Mouse (Mus musculus) forebrain, embryonic 14.5 days (tissue): ENCODE results near the gene Htr2a. TPM values are rescaled to one million over a fixed set of nuclear protein-coding genes. Genes with fewer than 3 reads are reported as not detected.

Experiments used
- ATAC-seq: fragments of 200-750 bp; cut with Nextera tagmentation; 2 replicates; pipeline ENCODE4 v1.8.0; 2017; ENCODE audit warnings: mild to moderate bottlenecking, moderate library complexity
- DNase-seq: peaks from one replicate; pipeline ENCODE4 v3.0.0-alpha.2; 2015; ENCODE audit warnings: low spot score
- H3K27ac ChIP-seq: fragments of 300-500 bp; sonication (generic); 2 replicates; pipeline ENCODE4 v1.5.1; 2014; ENCODE audit warnings: low read depth, mild to moderate bottlenecking, control low read depth, low read length, moderate library complexity
- H3K27me3 ChIP-seq: fragments of 300-500 bp; sonication (generic); replicated peaks from 2 replicates; pipeline ENCODE4 v1.6.1; 2014; ENCODE audit warnings: low read length, control low read depth, mixed read lengths; ENCODE audit not compliant: control insufficient read depth, insufficient read depth
- H3K36me3 ChIP-seq: fragments of 300-500 bp; sonication (generic); 2 replicates; pipeline ENCODE4 v1.6.1; 2014; ENCODE audit warnings: low read length, control low read depth; ENCODE audit not compliant: control insufficient read depth, insufficient read depth
- H3K4me1 ChIP-seq: fragments of 300-500 bp; sonication (generic); 2 replicates; pipeline ENCODE4 v1.6.1; 2014; ENCODE audit warnings: antibody characterized with exemption, low read length, control low read depth; ENCODE audit not compliant: control insufficient read depth, insufficient read depth
- H3K4me2 ChIP-seq: fragments of 300-500 bp; sonication (generic); 2 replicates; pipeline ENCODE4 v1.6.1; 2014; ENCODE audit warnings: mild to moderate bottlenecking, control low read depth, low read length
- H3K4me3 ChIP-seq: fragments of 300-500 bp; sonication (generic); 2 replicates; pipeline ENCODE4 v1.5.1; 2014; ENCODE audit warnings: low read depth, low read length, control low read depth
- H3K9ac ChIP-seq: fragments of 300-500 bp; sonication (generic); 2 replicates; pipeline ENCODE4 v1.6.1; 2014; ENCODE audit warnings: mild to moderate bottlenecking, low read length, control low read depth, moderate library complexity
- H3K9me3 ChIP-seq: fragments of 300-500 bp; sonication (generic); replicated peaks from 2 replicates; pipeline ENCODE4 v1.6.1; 2016; ENCODE audit warnings: low read length, control low read depth, mixed read lengths; ENCODE audit not compliant: control insufficient read depth
- whole genome bisulfite sequencing: fragments of 180-500 bp; shearing (Covaris S2); extraction: QIAGEN DNeasy Blood & Tissue Kit; methylation state at CpG from one replicate; pipeline ENCODE4 v1.1.7; 2014; 5-methylcytosine and 5-hydroxymethylcytosine counted together
- polyA plus RNA-seq: library from polyadenylated mRNA; unstranded; fragments of >200 nt; fragmentation: Nextera tagmentation; extraction: Ambion mirVana; gene quantifications from 2 replicates; pipeline ENCODE4 v1.2.1, GENCODE M21; 2014

Htr2a gene
- polyA plus RNA-seq, 1 experiment from 2014 or later: 1.8 TPM

DNA sequence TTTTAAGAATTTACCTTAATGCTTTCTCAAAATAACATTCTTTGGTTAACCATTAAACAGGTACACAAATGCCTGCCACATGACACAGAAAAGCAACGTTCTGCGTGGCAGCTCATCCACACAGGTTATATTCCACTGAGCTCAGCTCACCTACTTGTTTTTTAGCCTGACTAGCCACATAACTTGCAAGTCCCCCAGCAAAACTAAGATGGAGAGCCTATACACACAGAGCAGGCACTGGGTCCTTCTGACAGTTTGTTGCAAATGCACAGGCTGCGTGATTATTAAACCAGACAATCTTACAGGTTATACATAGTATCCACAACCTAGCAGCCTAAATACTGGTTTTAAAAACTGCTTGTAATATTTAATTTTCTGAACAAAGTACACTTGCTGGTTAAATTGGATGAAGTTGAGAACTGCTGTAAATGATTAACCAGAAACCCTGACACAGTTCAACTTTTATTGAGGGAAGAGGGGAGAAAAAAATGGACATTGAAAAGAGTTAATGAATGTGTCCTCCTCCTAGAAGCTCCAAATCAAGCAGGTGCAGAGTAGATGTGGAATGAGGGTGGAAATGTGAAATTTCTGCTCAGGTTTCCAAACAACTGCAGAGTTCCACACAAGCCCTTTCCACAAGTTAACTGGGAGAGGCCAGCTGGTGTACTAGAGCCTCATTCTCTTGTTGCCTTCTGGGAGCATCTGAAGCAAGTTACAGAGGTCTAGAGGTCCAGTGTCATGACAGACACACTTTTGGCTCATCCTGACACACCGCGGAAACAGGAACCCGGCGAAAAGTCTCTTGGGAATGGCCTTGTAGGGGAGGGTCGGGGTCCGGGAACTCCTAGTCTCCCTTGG is 90.8 kb downstream of the Htr2a start:
- no peak overlapping the region for H3K27ac ChIP-seq

DNA sequence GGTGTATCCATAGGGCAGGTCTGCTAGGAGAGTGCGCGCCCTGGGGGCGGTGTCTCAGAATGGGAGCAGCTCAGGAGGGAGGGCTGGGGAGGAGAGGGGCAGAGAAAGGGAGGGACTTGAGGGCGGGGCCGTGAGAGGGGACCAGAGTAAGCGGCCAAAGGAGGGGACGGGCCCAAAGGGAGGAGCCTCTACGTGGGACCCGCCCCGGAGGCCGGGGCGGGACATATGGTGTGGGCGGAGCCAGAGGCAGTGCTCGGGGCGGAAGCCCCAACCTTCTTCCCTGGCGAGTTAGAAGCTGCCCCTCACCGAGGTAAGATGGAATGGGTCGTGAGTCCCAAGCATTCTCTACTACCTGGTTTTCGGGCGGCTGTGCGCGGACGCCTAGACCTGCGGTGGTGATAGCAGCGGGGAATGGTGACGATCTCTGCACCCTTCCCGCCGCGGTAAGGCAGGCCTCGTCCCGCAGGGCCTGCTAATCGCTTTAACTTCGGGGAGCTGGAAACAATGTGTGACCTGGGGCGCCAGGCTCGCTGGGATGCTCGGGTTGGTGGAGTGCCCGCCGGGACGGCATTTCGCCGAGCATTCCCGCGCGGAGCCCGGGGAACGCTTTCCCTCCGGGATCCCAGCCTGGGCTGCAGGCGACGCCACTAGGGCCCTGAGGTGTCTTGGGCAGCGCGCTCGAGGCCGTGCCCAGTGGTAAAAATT is 91.6 kb downstream of the Htr2a start, which contains the start of gene Esd:
Gene Esd (plus strand): TSS at position 219 of the 705 bp plus-strand sequence.
- no peaks in the 10 kb centered on the region for H3K9me3 ChIP-seq
- ATAC-seq (peak; percentile 98), DNase-seq (peak; percentile 94)
- H3K27ac ChIP-seq: peak within 1 kb of the TSS; percentile 58
- H3K4me2 ChIP-seq: peak within 1 kb of the TSS; percentile 72
- H3K36me3 ChIP-seq: peaks cover 7% of the 10 kb centered on the region; the same call in 1 of the 2 replicates
- peak within 1 kb of the TSS; percentile 81 for H3K4me3 ChIP-seq
- peak within 1 kb of the TSS; percentile 84 for H3K9ac ChIP-seq
- H3K27me3 ChIP-seq: no peaks in the 10 kb centered on the region
- WGBS: under 1% methylated on average over 53 of the region's 53 CpGs
- peaks cover 10% of the 10 kb centered on the region for H3K4me1 ChIP-seq

More for the DNA sequence above, 90.8 kb downstream of the Htr2a start:
- no peaks in the 10 kb centered on the region for H3K9me3 ChIP-seq
- no peaks in the 10 kb centered on the region for H3K27me3 ChIP-seq
- peaks cover 10% of the 10 kb centered on the region for H3K4me1 ChIP-seq
- no peak for ATAC-seq
- 31% methylated on average over 9 of the region's 9 CpGs for WGBS
- peak overlapping the region; percentile 81 for H3K4me3 ChIP-seq
- H3K9ac ChIP-seq: peak overlapping the region; percentile 84
- H3K36me3 ChIP-seq: no peaks in the 10 kb centered on the region
- no peak for DNase-seq
- H3K4me2 ChIP-seq: peak overlapping the region; percentile 72

DNA sequence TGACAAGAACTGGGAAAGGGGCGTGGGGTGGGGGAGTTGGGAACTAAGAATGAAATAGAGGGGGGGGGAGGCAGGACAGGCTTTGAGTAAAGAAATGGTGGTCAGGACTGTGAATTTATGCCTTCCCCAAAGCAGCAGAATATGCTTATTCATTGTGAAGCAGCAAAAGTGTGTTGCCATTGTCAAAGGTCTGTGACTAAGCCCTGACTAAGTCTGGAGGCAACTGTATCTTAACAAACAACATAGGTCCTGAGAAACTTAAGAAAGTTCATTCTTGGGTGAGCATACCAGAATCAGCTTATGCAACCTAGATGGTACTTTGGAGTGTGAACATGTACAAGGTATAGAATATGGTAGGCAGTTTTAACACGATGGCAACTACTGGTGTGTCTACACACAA is 92.8 kb downstream of the Htr2a start:
- Histone ChIP-seq H3K4me3 (peak overlapping the region; percentile 81; the same call in 1 of the 2 replicates), H3K9me3 (no peaks in the 10 kb centered on the region), H3K27ac (no peak overlapping the region), H3K27me3 (no peaks in the 10 kb centered on the region), H3K9ac (peak overlapping the region; percentile 84; the same call in 1 of the 2 replicates), H3K4me2 (peak overlapping the region; percentile 72), H3K4me1 (peaks cover 10% of the 10 kb centered on the region), H3K36me3 (peaks cover 17% of the 10 kb centered on the region; the same call in 1 of the 2 replicates)
- 42% methylated on average over 2 of the region's 2 CpGs for WGBS
- DNase-seq (no peak), ATAC-seq (no peak)

DNA sequence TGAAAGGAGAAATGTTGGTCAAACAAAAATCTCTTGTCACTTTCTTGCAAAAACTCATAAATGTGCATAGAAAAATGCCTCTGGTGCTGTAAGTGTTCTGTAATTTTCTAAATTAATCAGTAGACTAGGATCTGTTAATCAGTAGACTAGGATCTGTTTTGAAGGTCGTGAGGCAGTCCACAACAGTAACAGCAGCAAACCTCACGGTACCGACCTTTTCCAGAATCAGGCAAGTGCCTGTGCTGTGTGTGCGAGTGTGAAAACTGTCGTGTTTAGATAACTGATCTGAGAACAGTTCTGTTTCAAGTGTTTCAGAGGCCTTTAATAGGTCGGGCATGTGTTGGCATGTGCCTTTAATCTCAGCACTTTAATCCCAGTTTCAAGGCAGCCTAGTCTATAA is 94.8 kb downstream of the Htr2a start:
- Histone ChIP-seq H3K27me3 (no peaks in the 10 kb centered on the region), H3K4me1 (peaks cover 10% of the 10 kb centered on the region), H3K9me3 (no peaks in the 10 kb centered on the region), H3K4me3 (no peak overlapping the region), H3K27ac (no peak overlapping the region), H3K4me2 (no peak overlapping the region), H3K9ac (no peak overlapping the region), H3K36me3 (peaks cover 36% of the 10 kb centered on the region)
- DNase-seq: no peak
- 90% methylated on average over 6 of the region's 6 CpGs for WGBS
- ATAC-seq: no peak

DNA sequence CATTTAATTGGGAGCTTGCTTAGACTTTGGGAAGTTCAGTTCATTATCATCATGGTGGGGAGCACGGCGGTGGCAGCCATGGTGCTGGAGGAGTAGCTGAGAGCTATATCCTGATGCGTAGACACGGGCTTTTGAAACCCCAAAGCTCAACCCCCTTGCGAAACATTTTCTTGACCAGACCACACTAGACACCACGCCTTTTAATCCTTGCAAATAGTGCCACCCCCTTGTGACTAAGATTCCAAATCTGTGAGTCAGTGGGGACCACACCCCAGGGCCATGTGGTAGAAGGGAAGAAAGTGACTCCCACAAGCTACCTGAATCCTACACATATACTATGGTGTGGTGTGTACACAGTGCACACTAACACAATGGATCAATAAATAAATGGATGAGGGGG is 96.2 kb downstream of the Htr2a start:
- no peak for ATAC-seq
- 97% methylated on average over 6 of the region's 6 CpGs for WGBS
- no peak for DNase-seq

More for the DNA sequence above, 96.2 kb downstream of the Htr2a start:
- H3K27ac ChIP-seq: no peak overlapping the region
- no peaks in the 10 kb centered on the region for H3K9me3 ChIP-seq
- peaks cover 10% of the 10 kb centered on the region for H3K4me1 ChIP-seq
- H3K4me3 ChIP-seq: no peak overlapping the region
- H3K36me3 ChIP-seq: peaks cover 50% of the 10 kb centered on the region
- no peak overlapping the region for H3K4me2 ChIP-seq
- H3K27me3 ChIP-seq: no peaks in the 10 kb centered on the region
- no peak overlapping the region for H3K9ac ChIP-seq

Other genes with a start within 250 kb of the Htr2a start
- 336 and 355 TPM in 2 replicates for gene Esd, start 91.5 kb downstream of the Htr2a start, polyA plus RNA-seq